Mouse (Mus musculus): Measurements from ENCODE around the gene Ddit4. TPM values are rescaled to one million over a fixed set of nuclear protein-coding genes. Genes with fewer than 3 reads are reported as not detected.

Gene Ddit4
- total RNA-seq, 2 experiments from 2014 or later: 59.7 to 80.6 TPM

Other genes starting within 250 kb of the Ddit4 start
- gene Micu1, start 249.4 kb downstream of the Ddit4 start, total RNA-seq (2021): 10 to 100 TPM; 61.1 to 64.4 TPM
- gene Dnajb12, start 72.3 kb downstream of the Ddit4 start, total RNA-seq (2021): 10 to 100 TPM; 63.9 to 66.3 TPM
- 10 to 100 TPM; 35.7 to 38.0 TPM for gene Ascc1, start 51.0 kb upstream of the Ddit4 start, total RNA-seq (2021)
- 10 to 100 TPM; 82.2 to 88.4 TPM for gene Anapc16, start 51.3 kb upstream of the Ddit4 start, total RNA-seq (2021)
- 10 to 100 TPM; 43.4 to 47.2 TPM for gene Spock2, start 154.4 kb upstream of the Ddit4 start, total RNA-seq (2021)

Data from adrenal gland, postnatal 4 days (tissue).